Mouse (Mus musculus) thymus, postnatal 10 days (tissue): Measurements from ENCODE around the gene Rab19.
A peak's percentile ranks its signal among the peaks of the same experiment; 100 is the strongest.
"Not testable (repeated sequence)": the region's sequence is repeated elsewhere in the genome, so short reads cannot be mapped to it uniquely, and the experiment has no call there.

Experiments
- DNase-seq, 2 experiments: peaks; one replicate each; pipeline ENCODE4 v3.0.0; 2021; ENCODE audit warnings: low spot score in 2 of 2

The Rab19 gene

DNA sequence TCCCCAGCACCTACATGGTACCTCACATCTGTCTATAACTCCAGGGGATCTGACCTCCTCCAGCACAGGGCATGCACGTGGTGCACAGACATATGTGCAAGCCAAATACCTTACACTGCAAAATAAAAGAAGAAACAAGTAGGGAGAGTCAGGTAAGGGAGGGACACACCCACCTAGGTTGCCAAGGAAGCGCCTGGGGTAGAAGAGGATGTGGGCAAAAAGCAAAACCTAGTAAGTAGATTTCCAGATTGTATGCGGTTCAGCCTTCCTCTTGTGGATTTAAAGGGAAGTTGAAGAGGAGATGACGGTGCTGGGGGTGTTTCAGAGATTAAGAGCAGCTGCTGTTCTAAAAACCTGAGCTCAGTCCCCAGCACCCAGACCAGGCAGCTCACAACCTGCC lies 1.8 kb upstream of the Rab19 start:
- DNase-seq, result peak; percentile 55 to 66

DNA sequence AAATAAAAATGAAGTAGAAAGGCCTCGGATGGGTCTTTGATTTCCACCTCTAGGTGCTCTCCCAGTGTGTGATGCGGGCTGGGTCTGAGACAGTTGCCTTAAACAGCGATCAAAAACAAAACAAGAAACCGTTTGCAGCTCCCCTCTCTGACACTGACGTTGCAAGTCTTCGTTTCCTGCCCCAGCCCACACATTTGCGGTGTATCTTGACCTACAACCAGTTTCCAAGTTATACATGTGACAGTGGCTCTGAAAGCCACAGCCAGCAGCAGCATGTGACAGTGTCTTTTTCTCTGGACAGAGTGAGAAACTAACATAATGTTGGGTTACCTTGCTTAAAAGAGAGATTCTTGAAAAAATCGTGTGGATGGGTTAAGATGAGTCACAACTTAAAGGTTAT lies 1.2 kb upstream of the Rab19 start:
- DNase-seq, result peak; percentile 66 to 76

DNA sequence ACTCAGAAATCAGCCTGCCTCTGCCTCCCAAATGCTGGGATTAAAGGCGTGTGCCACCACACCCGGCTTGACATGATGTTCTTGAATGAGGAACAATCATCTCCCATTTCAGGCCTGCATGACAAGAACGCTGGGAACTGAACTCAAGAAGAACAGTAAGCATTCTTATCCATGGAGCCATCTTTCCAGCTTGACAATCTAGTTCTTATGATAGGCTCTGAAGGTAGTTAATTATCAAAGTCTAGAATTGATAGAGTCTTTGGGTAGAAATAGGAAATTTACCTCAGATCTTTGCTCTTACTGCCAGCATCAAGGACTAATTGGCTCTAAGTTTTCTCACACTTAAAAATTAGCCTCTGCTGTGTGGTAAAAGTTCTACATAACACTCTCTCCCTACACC lies 699 bp upstream of the Rab19 start:
- no peak for DNase-seq

DNA sequence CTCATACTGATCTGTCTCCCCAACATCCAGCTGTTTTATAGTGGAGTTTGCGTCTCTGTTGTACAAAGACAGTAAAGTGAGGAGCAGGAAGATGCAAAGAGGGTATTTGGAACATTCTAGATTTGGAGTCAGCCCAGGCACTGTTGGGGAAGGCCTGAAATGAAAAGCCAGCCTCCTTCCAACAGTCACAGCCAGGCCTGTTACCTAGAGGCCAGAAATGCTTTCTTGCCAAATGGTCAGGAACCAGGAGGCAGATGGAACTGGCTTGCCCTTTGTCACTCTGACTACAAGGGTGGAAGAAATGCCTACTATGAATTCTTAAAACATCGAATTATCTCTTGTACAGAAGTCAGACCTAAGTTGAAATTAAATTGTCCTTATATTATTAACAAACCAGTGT lies 9.0 kb downstream of the Rab19 start:
- no peak for DNase-seq

DNA sequence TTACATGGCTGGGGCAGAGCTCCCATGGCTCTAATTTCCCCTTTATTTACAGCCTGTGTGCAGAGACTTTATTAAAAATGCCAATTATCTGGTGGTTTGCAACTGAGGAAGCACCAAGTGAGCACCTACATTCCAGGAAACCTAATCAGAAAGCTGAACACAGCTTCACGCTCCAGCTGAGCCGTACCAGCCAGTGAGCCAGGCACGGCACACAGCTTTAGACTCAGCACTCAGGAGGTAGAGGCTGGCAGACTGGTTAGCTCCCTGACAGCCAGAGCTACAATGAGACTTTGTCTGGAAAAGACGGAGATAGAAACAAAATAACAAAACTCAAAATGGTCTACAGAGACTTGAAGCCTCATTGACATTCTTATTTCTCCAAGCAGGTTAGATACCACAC lies 14.5 kb downstream of the Rab19 start:
- DNase-seq, result no peak

DNA sequence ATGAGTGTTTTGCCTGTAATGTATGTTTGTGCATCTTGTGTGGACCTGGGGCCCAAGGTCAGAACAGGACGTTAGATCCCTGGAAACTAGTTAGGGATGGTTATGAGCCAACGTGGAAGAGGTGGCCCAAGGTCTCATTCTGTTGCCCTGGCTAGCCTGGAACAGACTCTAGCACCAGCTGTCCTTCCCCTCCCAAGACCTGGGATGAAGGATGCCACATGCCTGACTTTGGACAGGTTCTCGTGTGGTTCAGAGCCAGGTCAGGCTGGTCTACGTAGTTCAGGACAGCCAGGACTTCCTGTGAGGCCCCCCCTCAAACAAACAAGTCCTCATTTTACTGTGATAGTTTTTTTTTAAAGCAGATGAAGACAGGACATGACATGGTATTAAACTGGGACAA lies 14.9 kb downstream of the Rab19 start:
- no peak for DNase-seq

DNA sequence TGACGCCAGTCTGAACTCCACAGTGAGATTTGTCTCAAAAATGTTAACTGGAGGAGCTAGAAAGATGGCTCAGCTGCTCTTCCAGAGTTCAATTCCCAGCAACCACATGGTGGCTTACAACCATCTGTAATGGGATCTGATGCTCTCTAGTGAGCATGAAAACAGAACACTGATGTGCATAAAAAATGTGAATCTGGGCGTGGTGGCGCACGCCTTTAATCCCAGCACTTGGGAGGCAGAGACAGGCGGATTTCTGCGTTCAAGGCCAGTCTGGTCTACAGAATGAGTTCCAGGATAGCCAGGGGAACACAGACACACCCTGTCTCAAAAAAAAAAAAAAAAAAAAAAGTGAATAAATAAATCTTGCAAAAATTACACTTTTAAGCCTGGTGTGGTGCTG lies 16.1 kb downstream of the Rab19 start:
- no peak for DNase-seq

DNA sequence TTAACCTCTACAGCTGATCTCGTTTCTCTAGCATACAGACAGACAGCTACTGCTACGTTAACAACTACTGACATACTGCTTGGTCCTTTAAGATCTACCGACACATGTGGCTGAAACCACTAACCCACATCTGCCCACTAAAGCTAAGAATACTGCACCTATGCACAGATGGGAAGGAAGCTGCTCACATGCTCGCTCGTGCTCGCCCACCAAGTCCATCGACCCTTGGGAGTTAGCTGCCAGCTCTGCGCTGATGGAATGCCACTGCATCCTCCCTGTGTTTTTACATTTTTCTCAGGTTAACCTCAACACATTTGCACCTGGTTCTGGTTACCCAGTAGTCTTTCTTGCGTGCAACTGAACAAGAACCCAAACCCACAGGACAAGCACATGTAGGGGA lies 17.4 kb downstream of the Rab19 start:
- no peak for DNase-seq

DNA sequence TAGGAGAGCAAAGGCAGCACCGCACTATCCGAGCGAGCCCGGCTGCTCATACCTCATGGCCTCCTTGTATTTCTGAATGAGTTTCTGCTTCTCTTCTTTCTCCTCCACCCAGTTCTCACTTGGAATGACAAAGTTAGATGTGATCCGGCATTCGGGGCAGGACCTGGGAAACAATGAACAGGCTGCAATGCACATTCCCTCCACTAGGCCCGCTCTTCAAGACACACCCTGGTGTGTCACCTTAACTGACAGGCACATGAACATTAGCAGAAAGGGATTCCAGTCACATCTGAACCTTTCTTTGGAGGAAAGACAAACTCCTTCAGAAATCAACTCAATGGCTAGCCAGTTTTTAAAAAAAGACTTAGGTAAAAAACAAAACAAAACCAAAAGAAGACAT lies 19.4 kb downstream of the Rab19 start:
- no peak for DNase-seq

DNA sequence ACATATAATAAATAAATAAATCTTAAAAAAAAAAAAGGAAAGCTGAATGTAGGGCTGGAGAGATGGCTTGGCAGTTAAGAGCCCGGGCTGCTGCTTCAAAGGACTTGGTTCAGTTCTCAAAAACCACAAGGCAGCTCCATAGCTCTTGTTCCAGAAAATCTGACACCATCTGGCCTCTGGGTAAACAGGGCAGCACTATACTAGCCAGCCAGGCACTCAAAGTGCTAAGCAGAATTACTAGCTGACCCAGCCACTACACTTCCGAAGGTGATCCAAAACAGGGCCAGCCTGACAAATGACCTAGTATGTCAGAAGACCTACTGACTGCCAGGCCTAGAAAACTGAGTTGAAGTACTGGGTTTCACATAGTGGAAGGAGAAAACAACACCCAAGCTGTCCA lies 22.2 kb downstream of the Rab19 start:
- DNase-seq, result no peak

DNA sequence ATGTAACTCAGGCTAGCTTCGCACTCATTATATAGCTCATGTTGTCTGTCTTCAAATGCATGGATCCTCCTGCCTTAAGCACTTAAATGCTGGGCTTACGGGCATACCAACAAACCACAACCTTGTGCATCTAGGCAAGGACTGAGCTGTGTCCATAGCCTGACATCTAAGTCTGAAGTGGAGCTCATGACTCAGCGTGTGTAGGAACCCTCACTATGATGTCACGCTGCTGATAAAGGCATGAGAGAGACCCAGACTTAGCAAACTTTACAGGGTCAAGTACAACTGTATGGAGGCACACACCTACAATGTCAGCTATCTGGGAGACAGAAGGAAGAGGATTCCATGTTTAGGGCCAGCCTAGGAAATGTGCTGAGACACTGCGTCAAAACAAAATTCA lies 25.5 kb downstream of the Rab19 start:
- DNase-seq, result no peak

DNA sequence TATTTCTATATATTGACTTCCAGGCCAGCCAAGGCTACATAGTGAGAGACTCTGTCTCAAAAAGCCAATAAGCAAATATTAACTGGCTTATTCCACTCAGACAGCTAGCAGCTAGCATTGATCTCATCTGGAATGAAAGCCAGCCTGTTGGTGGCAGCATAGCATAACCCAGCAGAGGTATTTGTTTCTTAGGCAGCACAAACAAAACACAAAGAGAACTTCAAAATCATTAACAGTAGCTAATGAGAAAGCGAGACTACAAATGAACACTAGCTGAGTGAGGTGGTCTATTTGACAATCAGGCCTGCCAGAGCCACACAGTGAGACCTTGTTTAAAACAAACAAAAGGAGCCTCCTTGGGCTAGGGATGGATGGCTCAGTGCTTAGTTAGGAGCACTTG lies 33.1 kb downstream of the Rab19 start:
- DNase-seq, result no peak

DNA sequence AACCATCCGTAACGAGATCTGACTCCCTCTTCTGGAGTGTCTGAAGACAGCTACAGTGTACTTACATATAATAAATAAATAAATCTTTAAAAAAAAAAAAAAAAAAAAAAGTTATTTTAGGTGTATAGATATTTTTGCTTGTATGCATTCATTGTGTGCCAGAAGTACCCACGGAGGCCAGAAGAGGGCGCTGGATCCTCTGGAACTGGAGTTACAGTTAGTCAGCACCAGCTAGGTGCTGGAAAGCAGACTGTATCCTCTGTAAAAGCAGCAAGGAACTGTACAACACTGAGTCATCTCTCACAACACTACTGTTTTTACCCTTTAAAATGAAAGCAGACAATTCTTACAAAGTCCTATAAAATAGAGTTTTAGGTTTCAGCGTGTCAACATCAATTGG lies 34.8 kb downstream of the Rab19 start:
- peak; percentile 64 to 84 for DNase-seq

DNA sequence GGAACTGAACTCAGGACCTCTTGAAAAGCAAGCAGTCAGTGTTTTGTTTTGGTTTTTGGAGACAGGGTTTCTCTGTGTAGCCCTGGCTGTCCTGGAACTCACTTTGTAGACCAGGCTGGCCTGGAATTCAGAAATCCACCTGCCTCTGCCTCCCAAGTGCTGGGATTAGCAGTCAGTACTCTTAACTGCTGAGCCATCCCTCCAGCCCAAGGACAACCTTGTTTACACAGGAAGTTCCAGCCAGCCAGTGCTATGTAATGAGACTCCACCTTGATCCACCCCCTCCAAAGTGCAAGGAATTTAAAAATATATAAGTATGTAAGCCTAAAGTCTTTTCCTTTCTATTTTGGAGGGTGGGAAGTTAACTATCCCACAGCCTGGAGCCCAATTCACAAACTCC lies 35.7 kb downstream of the Rab19 start:
- not testable (repeated sequence) for DNase-seq

DNA sequence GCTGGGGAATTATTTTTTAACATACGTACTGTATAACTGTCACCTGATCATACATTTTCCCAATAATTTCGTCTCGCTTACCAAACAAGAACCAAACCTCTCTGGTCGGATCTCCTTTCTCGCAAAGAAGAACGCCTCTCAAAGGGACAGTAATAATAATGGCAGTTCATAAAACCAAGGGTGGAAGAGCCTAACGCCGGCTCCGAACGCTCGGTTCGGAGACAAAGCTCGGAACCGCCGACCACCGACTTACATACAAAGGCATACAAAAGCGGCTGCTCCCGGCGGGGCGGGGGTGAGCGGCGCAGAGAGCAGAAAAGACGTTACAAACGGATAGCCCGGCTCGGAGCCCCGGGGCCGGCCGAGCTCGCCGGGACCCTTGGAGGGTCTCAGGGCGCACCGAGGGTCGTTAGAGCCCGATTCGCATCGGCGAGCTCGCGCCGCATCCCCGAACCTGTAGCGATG lies 38.4 kb downstream of the Rab19 start:
- DNase-seq, result no peak

DNA sequence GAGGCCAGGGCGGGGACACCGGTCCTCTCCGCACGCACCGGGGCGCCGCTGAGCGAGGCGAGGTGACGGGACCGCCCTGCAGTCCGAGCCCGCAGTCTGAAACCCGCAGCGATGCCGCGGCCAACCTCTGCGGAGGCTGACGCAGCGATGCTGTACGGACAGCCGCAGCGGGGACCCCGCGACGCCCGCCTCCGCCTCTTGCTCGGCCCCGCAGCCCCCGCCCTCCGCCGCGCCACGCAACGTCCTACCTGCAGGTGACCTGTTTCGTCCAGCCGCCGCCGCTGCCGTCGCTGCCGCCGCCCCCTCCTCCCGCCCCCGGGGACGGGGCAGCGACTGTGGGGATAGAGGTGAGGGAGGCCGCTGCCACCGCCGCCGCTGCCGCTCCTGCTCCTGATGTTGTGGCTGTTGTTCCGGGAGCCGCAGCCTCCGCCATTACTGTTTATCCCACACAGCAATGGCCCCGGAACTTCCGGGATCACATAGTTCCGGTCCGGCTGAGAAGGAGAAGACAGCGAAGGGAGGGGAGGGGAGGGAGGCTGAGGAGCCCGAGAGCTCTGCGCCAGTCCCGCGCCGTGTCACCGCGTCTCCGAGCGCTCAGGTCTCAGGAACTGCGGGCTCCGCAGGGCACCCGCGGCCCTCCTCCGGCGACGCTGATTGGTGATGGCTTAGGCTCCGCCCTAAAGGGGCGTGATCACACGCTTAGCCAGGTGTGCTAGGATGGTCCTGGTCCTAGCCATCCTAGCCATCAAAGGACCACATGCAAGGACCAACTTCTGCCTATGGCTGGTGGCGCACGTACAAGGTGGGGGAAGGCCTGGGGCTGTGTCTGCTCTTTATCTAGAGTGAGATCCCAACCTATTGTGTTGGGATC lies 39.1 kb downstream of the Rab19 start, which contains the start of gene Mkrn1:
Gene Mkrn1 (minus strand): TSS at position 612 of the 871 bp plus-strand sequence.
- peak; percentile 71 to 72 for DNase-seq

DNA sequence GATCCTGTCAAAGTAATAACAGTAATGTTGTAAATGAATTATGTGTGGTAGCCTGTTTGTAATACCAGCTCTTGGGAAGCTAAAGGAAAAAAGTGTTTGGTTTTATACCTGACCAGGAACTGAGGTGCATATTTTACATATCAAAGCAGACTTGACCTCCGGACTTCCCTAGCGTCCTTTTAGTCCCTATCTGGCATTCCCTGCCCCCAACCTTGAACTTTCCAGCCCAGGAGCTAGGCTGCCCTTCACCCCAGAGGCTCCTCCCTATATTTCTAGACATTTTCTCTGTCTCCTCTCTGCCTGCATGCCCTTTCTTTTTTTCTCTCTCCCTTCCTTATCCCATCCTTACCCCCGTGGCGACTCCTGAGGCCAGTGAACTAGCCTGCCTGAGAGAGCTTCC lies 39.9 kb downstream of the Rab19 start:
- no peak for DNase-seq

DNA sequence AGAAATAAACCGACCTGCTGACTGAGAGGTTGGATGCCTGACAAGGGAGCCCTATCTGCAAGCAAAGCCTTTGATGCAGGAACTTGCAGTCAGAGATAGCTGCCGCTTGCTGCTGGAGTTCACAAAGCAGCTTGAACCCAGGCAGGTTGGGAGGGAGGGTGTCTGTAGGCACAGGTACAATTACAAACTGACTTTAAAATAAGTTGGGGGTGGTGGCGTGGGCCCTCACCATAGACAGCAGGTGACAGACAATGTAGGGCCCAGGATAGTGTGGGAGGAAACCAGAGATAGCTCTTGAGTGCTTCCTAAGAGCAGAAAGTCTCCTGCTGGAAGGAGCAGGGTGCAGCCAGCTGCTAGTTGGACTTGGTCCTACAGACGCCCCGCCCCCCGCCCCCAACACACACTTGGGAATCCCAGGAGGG lies 42.2 kb downstream of the Rab19 start:
- no peak for DNase-seq

DNA sequence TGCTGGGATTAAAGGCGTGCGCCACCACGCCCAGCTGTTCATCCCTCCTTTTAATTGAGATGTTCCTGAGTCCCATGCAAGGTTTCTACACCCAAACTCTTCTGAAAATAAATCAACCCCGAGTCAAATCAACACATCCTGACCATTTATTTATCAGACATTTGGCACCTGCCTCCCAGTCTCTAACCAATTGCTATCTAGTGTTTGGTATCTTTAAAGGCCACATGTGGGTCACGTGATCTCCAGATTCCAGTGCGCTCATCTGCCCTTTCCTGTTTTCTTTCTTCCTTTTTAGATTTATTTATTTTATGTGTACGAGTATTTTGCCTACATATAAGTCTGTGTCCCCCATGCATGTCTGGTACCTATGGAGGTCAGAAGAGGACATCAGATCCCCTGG lies 42.7 kb downstream of the Rab19 start:
- no peak for DNase-seq

DNA sequence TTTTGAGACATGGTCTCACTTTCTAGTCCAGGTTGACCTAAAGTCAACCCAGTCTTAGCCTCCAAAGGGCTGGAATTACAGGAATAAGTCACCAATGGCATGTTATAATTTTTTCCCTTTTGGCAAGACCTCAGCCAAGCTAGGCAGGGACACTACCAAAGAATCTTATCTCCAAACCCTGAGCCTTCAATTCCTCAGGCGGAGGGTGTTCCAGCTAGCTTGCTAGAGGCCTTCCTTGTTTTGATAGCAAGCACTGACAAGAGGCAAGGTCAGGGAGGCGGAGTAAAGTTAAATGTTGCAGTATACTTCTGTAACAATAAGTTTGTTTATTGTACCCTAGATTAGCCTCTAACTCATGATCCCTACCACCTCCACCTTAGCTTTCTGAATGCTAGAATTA lies 44.2 kb downstream of the Rab19 start:
- no peak for DNase-seq

DNA sequence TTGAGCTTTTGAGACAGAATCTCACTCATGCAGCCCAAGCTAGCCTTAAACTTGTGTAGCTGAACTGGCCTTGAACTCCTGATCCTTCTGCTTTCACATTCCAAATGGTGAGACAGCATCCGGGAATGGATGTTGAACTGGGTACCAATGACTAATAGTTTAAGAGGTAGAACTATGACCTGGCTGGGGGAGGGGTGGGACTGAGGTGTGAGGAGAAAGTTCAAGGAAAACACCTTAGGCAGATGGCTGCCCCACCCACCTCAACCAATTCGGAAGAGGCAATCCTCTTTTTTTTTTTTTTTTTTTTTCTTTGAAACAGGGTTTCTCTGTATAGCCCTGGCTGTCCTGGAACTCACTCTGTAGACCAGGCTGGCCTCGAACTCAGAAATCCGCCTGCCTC lies 45.8 kb downstream of the Rab19 start:
- no peak for DNase-seq

DNA sequence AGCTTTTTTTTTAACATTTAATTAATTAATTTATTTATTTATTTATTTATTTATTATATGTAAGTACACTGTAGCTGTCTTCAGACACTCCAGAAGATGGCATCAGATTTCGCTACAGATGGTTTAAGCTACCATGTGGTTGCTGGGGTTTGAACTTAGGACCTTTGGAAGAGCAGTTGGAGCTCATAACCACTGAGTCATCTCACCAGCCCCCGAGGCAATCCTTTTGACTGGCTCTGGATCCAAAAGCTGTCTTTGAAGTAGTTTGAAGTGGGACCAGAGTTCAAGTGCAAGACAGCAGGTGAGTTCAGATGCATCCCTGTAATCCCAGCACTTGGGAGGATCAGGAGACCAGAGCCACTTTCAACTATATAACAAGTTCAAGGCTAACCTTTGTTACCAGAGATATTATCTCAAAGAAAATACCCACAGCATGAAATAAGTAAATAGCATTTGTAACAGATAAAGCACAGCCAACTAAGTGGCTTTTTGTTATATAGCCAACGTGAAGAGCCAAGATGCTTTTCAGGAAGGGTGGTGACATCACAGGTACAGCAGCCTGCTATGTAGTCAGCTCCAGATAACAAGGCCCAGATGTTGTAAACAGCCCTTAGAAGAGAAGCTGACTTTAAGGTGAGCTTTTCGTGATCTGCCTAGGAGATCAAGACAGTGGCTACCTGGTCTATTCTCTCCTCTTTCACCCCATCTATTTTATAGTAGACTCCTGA lies 46.5 kb downstream of the Rab19 start:
- DNase-seq, result no peak
